Mouse (Mus musculus) erythroid progenitor cell, adult 5-6 weeks (primary cell): ENCODE results near the gene Gm17359. TPM values are rescaled to one million over a fixed set of nuclear protein-coding genes. Genes with fewer than 3 reads are reported as not detected.

Experiments used
- ATAC-seq: replicated peaks from 2 replicates; pipeline ENCODE4 v1.8.0; 2016; ENCODE audit warnings: moderate number of reproducible peaks, mild to moderate bottlenecking, moderate TSS enrichment, inconsistent platforms; ENCODE audit not compliant: poor library complexity, low FRiP score, severe bottlenecking
- total RNA-seq, 2 experiments: library from RNA; stranded (forward) in 1 of 2; stranded (reverse) in 1 of 2; fragments of 150-400 nt in 1 of 2; fragments of 186-747, 209-891 nt in 1 of 2; gene quantifications; 2 replicates each; pipeline versions ENCODE4 v1.2.3 to v1.2.4; 2015 to 2017; ENCODE audit warnings: low replicate concordance in 2 of 2

Gm17359 gene
- total RNA-seq, 2 experiments from 2014 or later: not detected

GRCm38 (mm10) chr3:79452696-79453263, 116.3 kb downstream of the Gm17359 start:
- no peak for ATAC-seq

- no peak for ATAC-seq
Measured at GRCm38 (mm10) chr3:79455761-79456160, 119.3 kb downstream of the Gm17359 start.

- no peak for ATAC-seq
Measured at GRCm38 (mm10) chr3:79458651-79459275, 122.3 kb downstream of the Gm17359 start.

DNA sequence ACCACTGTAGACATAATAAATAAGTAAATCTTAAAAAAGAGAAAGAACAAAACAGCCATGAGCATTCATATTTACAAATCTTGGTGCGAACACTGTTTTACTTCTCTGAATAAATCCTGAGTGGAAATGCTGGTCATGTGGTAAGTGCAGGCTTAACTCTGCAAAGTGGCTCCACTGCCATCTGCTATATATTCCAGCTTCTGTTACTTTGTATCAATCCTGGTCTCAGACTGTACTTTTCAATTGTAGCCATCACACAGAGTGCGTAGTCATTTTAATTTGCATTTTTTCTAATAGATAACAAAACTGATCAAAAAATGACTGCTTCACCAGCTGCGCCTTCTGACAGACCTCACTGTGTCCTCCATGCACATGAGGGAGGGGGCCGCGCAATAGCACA, 133.0 kb downstream of the Gm17359 start:
- ATAC-seq: no peak

DNA sequence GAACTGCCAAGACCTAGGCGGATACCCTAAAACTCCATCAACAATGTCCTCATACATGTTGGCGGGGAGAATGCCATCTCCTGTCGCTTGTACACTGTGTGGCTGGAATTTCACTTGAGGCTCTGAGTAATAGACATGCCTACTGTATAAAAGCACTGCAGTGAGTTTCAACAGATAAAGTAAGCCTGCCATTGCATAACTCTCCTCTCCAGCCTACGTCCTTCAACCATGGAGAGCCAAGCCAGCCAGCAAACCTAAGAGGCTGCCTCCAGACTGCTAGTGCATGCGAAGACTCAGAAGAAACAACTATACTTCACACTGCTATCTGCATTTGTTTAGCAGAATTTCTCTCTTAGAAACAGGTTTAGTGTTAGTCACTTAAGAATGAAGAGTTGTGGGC, 135.9 kb downstream of the Gm17359 start:
- no peak for ATAC-seq

GRCm38 (mm10) chr3:79474911-79475310, 138.4 kb downstream of the Gm17359 start:
- no peak for ATAC-seq

GRCm38 (mm10) chr3:79475980-79476379, 139.5 kb downstream of the Gm17359 start:
- ATAC-seq: no peak

DNA sequence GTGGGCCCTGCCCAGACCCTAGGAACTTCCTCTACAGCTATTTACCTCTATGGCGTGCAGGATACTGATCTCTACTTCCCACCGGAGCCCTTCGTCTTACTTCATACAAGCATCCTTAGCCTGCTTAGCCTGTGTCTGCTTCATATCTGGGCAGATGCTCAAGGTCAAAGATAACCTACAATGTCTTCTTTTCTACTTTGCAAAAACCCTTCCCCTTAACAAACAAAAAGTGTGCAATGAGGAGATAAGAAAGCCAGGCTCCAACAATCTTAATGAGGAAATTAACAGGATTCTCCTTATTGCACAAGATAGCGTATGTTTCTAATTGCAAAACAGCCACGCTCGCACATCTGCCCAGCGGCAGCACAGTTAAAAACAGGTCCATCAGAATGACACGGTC, 141.9 kb downstream of the Gm17359 start:
- ATAC-seq: no peak

DNA sequence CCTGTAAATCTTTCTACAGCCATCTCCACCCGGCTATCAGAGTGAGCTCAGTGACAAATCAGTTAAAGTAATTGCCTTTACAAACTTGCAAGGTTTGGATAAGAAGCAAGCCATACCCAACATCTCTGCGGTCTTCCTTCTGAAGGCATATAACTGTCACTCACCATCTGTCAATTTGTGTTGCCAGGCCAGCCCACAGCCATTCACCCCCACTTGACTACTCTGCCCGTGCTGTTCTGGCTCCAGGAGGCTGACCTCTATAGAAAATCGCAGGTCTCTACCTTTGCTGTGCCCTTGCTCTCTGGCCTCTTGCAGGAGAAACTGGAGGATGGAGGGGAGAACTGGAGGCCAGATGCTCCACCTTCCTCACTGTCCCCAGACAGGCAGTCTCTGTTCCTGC, 142.4 kb downstream of the Gm17359 start:
- ATAC-seq: no peak

DNA sequence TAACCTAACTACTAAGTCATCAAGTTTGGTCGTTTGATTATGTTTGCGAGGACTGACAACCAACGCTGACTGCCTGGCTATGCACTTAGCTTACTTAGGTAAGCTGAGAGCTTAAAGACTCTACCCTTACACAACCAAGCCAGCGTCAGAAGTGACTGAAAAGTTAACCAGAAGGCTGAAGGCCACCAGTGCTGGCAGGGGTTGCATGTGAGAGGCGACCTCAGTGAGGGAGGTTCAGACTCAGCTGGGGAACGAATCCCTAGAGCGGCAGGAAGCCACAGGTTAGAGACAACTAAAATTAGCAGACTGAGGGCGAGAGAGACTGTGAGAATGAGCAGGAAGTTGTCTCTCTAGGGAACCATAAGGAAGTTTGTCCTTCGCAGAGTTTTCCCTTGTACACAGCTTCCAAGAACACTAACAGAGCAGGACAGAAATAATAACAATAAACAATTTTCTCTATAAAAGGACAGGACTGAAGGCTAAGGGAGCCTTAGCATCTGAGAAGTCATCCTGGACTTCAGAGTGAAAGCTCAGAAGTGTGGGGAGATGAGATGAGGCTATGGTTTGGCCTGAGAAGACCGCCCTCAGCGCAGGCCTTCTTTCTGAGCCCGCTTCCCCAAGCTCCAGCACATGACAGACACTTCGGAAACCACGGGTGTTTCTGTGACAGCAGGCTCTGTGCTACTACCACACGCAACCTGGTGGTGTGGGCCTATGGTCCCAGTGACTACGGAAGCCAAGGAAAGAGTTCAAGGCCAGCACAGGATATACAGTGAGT, 148.0 kb downstream of the Gm17359 start:
- ATAC-seq: no peak

DNA sequence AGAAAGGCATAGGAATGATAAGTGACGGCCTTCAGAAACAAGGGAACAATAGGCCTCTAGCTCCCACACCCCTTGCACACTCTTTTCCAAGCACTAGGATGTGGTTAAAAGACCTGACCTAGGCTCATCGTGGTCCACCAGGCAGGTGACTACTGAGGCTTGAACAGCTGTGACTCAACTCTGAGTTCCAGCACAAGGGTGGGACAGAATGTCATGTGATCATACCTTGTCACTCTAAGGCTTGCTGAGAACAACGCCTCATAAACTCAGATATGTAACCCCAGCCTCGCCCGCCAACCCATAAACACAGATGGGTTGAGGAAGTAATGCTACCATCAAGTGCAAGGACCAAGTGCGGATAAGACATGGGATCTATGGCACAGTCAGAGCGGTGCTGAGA, 151.6 kb downstream of the Gm17359 start:
- ATAC-seq: no peak

DNA sequence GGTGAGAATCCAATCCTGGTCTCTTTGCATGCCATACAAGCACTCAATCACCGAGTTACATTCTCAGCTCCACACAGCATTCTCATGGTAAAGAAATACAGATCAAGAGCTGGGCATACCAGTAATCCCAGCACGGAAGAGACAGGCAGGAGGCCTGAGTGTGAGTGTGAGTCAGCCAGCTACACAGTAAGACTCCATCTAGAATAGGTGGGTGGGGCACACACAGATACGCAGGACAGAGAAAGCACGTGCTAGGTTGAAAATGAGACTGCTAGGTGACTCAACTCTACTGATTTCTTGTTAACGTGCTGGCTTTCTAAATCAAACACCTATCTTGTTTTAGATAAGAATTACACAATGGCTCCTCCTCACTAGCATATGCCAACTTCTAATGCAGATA, 153.6 kb downstream of the Gm17359 start:
- ATAC-seq: no peak

DNA sequence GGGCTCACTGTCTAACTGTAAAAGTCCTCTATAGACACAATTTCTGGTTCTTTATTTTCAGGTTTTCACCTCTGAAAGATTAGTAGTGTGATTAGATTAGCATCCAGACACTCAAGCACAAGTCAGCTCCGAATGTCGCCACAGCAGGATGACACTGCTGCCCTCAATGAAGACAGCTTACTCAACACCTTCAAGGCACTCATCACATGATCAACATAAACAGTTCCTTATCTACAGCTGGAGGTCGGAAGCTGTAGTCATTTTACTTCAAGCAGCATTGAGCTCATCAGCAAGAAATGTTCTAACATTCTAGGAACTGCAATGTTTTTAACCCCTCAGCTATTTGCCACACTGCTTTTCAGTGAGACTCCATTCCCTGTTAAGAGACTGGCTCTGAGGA, 155.2 kb downstream of the Gm17359 start:
- no peak for ATAC-seq

DNA sequence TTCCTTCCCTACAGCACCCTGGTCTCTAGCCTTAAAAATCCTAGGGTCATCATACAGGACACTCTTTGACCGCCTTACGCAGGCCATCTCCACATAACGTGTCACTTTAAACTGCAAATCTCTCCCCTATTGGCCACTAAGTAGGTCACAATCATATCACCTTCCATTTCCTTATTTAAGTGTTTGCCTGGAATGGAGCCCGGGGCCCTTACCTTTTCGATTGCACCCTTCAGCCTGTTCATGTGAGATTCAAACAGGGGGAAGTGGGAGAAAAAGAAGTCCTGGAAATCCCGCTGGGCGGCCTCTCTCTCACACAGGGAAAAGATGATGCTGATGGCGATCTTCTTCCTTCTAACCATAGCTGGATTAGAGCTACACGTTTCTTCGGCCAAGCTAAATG, 156.6 kb downstream of the Gm17359 start:
- ATAC-seq: no peak

- ATAC-seq: no peak
Measured at GRCm38 (mm10) chr3:79494028-79494427, 157.6 kb downstream of the Gm17359 start.

GRCm38 (mm10) chr3:79495151-79495550, 158.7 kb downstream of the Gm17359 start:
- no peak for ATAC-seq

GRCm38 (mm10) chr3:79496668-79497067, 160.2 kb downstream of the Gm17359 start:
- peak; percentile 49; the same call in 1 of the 2 replicates for ATAC-seq

- no peak for ATAC-seq
Measured at GRCm38 (mm10) chr3:79500279-79500678, 163.8 kb downstream of the Gm17359 start.

DNA sequence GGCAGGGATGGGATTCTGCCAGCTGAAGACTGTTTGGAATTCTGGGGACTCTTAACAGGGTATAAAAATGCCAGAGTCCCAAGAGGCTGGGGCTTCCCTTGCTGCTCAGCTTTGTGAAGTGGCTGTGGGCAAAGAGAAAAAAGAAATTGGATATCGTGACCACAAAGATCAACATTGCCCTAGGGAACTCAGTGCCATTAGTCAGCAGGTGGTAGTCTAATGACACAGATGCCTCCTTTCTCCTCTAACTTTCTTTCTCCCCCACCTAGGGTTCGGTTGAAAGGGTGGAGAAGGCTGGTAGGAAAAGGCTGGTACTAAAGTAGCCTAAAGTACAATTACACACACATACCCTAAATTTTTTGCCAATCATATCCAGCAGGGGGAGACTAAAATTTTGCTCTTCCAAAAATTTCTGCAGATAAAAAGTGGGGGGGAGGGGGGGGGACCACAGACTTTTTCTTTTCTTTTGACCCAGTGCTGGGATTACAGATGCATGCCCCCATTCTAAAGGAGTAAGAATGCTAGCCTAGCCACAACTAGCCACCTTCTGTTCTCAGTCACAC, 164.8 kb downstream of the Gm17359 start:
- no peak for ATAC-seq
